21 mouse cellular contexts compared by ENCODE assay signal in the genomic region with DNA sequence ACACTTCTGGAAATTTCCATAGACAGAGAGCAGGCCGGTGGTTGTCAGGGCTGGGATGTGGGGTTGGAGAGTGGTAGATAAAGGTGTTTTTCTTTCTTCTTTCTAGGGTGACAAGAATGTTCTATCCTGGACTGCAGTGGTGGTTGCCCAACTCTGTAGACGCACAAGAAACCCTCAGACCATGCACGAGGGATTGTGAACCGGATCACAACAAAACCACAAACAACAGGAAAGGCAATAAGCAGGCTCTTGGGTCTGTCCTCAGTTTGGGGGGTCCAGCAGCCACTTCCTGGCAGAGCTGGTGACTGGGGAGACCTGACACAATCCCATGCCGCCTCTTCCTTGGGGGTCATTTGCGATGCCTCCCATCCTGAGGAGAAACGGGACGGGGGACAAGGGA. TPM values are rescaled to one million over a fixed set of nuclear protein-coding genes. Genes with fewer than 3 reads are reported as not detected.
"Had no signal": no experiment of that assay in that cellular context is flagged by ENCODE, and none has a peak within 500 bp of the region (broad histone marks: within the 10 kb centered on the region; RNA-seq: fewer than 3 reads in every experiment).

No protein-coding gene starts in this region.

- H3K36me3 ChIP-seq: midbrain, embryonic 13.5 days; midbrain, embryonic 15.5 days; neural tube, embryonic 12.5 days; stomach, embryonic 15.5 days had no signal

- H3K27me3 ChIP-seq: midbrain, embryonic 13.5 days; midbrain, embryonic 15.5 days; stomach, embryonic 15.5 days had no signal

- DNase-seq: lung, adult 18-20 months; lung, embryonic 14.5 days; lung, postnatal 10 days; right cerebral cortex, postnatal 14 days; thymus, postnatal 14 days; thymus, postnatal 36 days had no signal

- ATAC-seq: midbrain, embryonic 13.5 days; midbrain, embryonic 15.5 days had no signal

- H3K27ac ChIP-seq: macrophage; midbrain, embryonic 13.5 days; midbrain, embryonic 15.5 days; neural tube, embryonic 12.5 days; stomach, embryonic 15.5 days; stomach, postnatal 0 days had no signal

- H3K9me3 ChIP-seq: midbrain, embryonic 13.5 days; midbrain, embryonic 15.5 days; neural tube, embryonic 12.5 days; stomach, embryonic 15.5 days had no signal

- H3K4me3 ChIP-seq: midbrain, embryonic 13.5 days; midbrain, embryonic 15.5 days; neural tube, embryonic 12.5 days; stomach, embryonic 15.5 days had no signal

- H3K4me1 ChIP-seq: midbrain, embryonic 15.5 days had no signal

- H3K9ac ChIP-seq: lung, embryonic 14.5 days; midbrain, embryonic 13.5 days; midbrain, embryonic 15.5 days; neural tube, embryonic 12.5 days; stomach, embryonic 15.5 days had no signal

RNA-seq across cellular contexts. Expression of a gene that starts 48.8 kb away (rescaled TPM):
- total RNA-seq: megakaryocyte, adult 5-6 weeks; monocyte, adult 5-6 weeks; neutrophil, adult 5-6 weeks had no signal
- polyA plus RNA-seq: liver, embryonic 16.5 days; lung, embryonic 14.5 days; lung, embryonic 16.5 days; macrophage; midbrain, embryonic 11.5 days; midbrain, embryonic 13.5 days; midbrain, embryonic 15.5 days; midbrain, postnatal 0 days; neural tube, embryonic 12.5 days; spleen, adult 2 months; stomach, embryonic 15.5 days; stomach, postnatal 0 days; thymus, postnatal 0 days had no signal
